Mouse (Mus musculus): ENCODE measurements at regions not wholly inside any gene's neighbourhood (a gene's known extent, or its start where the extent isn't known, plus 50 kb on each side); places are given as distances from the start of the nearest gene placed in this dataset.

DNA sequence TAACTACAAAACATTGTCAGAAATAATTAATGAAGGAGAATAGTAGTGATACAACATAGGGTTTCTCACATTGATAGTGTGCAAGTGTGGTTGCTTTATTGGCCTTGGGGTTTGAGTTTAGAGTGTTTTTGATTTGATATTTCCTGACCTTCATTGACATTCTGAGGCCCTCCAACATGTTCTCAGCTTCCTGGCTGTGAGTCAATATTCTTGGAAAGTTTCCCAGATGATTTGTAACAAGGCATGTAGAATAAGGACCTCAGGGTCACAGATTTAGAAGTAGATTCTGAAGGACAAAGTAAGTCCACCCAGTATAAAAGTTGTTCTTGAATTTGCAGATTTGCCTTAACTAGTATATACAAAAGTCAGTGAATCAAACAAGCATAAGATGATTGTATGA, 969.7 kb upstream of the Pcdh9 start:
- no peak for DNase-seq (ENCODE audit: low spot score)

DNA sequence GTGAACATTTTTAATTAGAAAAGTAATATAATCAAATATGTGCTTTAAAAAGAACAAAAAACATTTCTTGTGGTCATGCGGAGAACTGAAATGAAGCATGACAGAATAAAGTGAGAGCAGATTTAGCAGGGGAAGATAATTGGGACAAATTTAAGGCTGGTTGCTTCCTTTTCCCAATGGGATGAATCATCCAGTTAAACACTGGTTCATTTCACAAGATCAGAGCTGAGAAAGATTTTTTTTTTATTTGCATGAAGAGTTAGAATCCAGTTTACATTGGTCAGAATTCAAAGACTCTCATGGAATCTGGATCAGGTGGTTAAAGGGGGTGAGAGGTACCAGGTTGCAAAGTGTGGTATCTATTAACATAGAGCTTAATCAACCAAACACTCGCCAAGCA, 978.5 kb upstream of the Pcdh9 start:
- no peak for DNase-seq (ENCODE audit: low spot score)

DNA sequence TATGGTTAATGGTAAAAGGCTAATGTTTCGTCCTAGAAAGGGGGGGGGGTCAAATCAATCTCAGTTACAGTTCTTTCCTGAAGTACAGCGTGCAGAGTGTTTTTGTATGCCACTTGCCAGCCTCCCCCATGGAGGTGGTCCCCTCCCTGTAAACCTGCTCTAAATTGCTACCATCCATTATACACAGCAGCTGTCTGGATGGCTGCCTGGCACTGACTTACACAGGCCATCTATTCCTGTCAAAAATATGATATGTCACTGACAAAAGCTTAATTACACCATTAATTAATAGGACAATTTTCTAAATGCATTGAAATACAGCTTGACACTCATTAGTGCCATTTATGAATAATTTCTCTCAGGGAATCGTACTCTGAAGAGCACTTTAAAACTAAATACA, 995.0 kb upstream of the 4921530L21Rik start:
- no peak for DNase-seq (ENCODE audit: low spot score)

DNA sequence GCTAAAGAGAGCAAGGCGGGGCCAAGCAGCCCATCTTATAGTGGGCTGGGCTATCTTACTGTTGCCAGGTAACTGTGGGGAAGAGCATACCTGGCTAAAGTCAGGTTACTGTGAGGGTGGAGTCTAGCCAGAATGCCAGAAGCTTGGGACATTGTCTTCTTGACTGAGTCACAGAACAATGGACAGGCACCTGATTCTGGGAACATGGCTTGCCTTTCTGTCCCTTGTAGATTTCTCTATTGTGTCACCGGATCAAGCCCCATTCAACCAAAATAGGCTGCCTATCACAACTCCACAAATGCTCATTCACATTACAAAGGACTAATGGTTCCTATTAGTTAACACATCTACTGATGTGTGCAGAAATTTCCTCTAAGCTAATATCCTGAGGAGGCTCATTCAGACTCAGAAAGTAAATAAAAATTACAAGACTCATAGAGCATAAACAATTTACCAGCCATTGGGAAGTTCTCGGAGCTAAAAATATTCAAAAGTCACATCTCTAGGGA, 985.7 kb upstream of the 4921530L21Rik start:
- no peak for DNase-seq (ENCODE audit: low spot score)

DNA sequence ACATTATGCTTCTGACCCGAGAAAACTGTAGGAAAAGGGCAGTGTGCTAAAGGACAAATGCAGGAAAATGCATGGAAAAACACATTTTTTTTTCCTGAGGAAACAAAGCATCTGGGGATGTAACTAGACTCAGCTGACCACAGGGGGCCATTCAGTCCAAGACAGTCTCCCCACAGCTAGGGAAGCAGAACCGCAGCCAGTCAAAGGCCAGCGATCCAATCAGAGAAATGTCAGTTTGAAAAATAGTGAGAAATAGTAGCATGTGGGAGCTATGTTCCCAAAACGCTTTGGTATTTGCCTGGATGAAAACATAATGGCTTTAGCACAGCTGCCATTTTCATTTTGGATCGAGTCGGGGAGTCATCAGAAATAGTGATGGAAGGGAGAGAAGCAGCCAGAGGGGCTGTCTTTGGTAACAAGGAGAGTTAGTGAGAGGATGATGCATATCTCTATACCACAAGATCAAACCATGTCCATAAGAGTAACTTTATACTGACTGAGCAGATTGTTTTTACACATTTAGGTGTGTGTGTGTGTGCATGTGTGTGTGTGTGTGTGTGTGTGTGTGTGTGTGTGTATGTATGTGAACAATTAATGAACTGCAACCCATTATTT, 982.3 kb upstream of the 4921530L21Rik start:
- DNase-seq (ENCODE audit: low spot score), result no peak

DNA sequence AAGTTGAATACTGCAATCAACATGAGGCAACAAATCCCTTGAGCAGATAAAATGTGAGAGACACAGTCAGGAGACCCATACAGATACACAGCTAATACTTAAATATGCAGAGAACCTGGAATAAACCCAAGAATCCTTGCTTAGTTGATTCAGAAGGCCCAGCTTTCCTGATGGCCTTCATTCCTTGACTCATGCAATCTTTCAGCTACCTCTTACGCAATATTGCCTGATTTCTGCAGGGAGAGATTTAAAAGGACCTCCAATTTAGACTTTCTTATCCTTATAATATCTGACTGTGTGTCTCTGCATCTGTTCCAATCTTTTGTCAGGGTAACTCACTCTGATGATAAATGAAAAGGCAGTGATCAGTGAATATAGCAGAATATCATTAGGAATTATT, 968.7 kb upstream of the 4921530L21Rik start:
- DNase-seq (ENCODE audit: low spot score), result no peak

DNA sequence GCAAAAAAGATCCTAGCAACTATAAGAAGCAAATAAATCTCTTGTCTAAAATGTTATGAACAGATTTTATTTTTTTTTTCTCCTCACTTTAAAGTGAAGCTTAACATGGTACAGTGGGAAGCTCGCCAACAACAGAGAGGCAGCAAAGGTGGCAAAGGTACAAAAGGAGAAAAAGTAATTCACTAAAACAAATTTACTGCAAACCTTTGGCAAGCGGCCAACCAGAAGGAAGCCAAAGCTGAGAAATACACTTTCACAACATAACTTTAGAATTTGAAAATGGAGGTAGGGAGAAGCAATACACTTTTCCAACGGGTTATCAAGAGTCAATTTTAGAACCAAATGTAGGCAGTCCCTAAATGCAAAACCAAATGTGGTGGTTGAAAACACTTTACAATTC, 939.6 kb upstream of the 4921530L21Rik start:
- peak; percentile 41 for DNase-seq (ENCODE audit: low spot score)

Data from testis, postnatal 10 days (tissue).